Mouse (Mus musculus) lung, embryonic 15.5 days (tissue): ENCODE data around the gene Zfp287. TPM values are rescaled to one million over a fixed set of nuclear protein-coding genes. Genes with fewer than 3 reads are reported as not detected.

ENCODE experiments used
- ATAC-seq: fragments of 200-750 bp; cut with Nextera tagmentation; 2 replicates; pipeline ENCODE4 v1.8.0; 2017; ENCODE audit warnings: moderate number of reproducible peaks, borderline replicate concordance; ENCODE audit not compliant: low FRiP score, low TSS enrichment; ENCODE audit errors: extremely low read depth
- H3K27ac ChIP-seq: fragments of 300-500 bp; sonication (generic); 2 replicates; pipeline ENCODE4 v1.5.1; 2015; ENCODE audit warnings: moderate library complexity, mild to moderate bottlenecking, inconsistent platforms
- H3K27me3 ChIP-seq: fragments of 300-500 bp; sonication (generic); 2 replicates; pipeline ENCODE4 v1.6.1; 2015; ENCODE audit warnings: inconsistent platforms
- H3K36me3 ChIP-seq: fragments of 300-500 bp; sonication (generic); 2 replicates; pipeline ENCODE4 v1.6.1; 2015; ENCODE audit warnings: inconsistent platforms
- H3K4me1 ChIP-seq: fragments of 300-500 bp; sonication (generic); 2 replicates; pipeline ENCODE4 v1.6.1; 2015; ENCODE audit warnings: inconsistent platforms
- H3K4me2 ChIP-seq: fragments of 300-500 bp; sonication (generic); 2 replicates; pipeline ENCODE4 v1.6.1; 2015; ENCODE audit warnings: inconsistent platforms, mild to moderate bottlenecking, moderate library complexity
- H3K4me3 ChIP-seq: fragments of 300-500 bp; sonication (generic); 2 replicates; pipeline ENCODE4 v1.5.1; 2015; ENCODE audit warnings: mild to moderate bottlenecking, inconsistent platforms
- H3K9ac ChIP-seq: fragments of 300-500 bp; sonication (generic); 2 replicates; pipeline ENCODE4 v1.6.1; 2015; ENCODE audit warnings: inconsistent platforms
- H3K9me3 ChIP-seq: fragments of 300-500 bp; sonication (generic); 2 replicates; pipeline ENCODE4 v1.6.1; 2016; ENCODE audit warnings: inconsistent platforms
- WGBS: fragments of 180-500 bp; shearing (Covaris S2); methylation state at CpG from one replicate; pipeline ENCODE4 v1.1.7; 2015; 5-methylcytosine and 5-hydroxymethylcytosine counted together
- polyA plus RNA-seq: library from polyadenylated mRNA; unstranded; fragments of >200 nt; fragmentation: Nextera tagmentation; extraction: Ambion mirVana; gene quantifications from 2 replicates; pipeline ENCODE4 v1.2.1, GENCODE M21; 2015

Zfp287 gene
- polyA plus RNA-seq, 1 experiment from 2014 or later = 5.8 TPM

- Histone ChIP-seq H3K36me3 (no peaks in the 10 kb centered on the region), H3K4me2 (no peak overlapping the region), H3K4me1 (peaks cover 5% of the 10 kb centered on the region; the same call in 1 of the 2 replicates), H3K9me3 (no peaks in the 10 kb centered on the region), H3K4me3 (no peak overlapping the region), H3K9ac (no peak overlapping the region), H3K27me3 (peaks cover 23% of the 10 kb centered on the region; the same call in 1 of the 2 replicates), H3K27ac (no peak overlapping the region)
- 62% methylated on average over 9 of the region's 9 CpGs for WGBS
- ATAC-seq = no peak
Observed at GRCm38 (mm10) chr11:62747227-62747626, 15.5 kb upstream of the Zfp287 start.

DNA sequence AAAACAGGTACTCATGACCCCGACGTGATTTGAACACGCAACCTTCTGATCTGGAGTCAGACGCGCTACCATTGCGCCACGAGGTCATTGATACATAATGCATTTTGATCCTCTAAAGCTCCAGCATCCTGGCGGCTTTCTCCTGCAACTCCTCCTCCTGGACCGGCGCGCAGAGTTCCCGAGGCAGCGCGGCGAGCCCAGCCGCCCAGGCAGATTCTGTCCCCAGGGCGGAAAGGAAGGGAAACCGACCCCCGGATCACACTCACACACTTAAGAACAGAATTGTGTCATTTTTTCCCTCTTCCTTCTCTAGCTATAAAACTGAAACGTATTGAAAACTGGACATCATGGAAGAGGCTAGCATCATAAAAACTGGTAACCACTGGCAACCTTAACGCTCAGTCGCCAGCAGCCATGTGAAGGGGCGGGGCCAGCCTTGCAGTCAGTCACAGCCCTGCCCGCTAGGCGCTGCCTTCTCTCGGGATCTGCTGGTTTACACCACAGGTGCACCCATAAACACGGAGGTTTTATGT, 14.4 kb upstream of the Zfp287 start:
- H3K4me3 ChIP-seq = peak overlapping the region; percentile 39
- peaks cover 23% of the 10 kb centered on the region; the same call in 1 of the 2 replicates for H3K27me3 ChIP-seq
- WGBS = 2% methylated on average over 27 of the region's 27 CpGs
- H3K4me2 ChIP-seq = peak overlapping the region; percentile 59
- H3K4me1 ChIP-seq = peaks cover 5% of the 10 kb centered on the region; the same call in 1 of the 2 replicates
- H3K36me3 ChIP-seq = no peaks in the 10 kb centered on the region
- H3K9ac ChIP-seq = no peak overlapping the region
- no peaks in the 10 kb centered on the region for H3K9me3 ChIP-seq
- no peak for ATAC-seq
- H3K27ac ChIP-seq = no peak overlapping the region

DNA sequence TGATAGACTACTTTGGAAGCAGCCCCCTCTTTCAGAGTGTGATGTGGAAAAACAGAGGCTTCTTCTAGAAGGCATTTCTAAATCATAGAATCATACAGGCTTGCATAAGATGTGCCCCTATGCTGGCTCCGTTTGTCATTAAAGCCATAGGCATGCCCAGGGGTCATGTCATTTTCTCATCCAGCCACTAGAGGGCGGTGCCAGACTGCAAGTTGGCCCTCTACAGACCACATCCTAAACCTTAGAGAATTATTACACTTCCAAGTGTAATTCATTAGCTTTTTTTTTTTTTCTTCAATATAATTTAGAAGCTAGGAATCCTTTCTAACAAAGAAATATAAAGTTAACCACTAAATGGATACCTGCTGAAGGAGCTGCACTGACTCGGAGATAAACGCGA, 12.4 kb upstream of the Zfp287 start:
- Histone ChIP-seq H3K4me2 (no peak overlapping the region), H3K4me1 (peaks cover 5% of the 10 kb centered on the region; the same call in 1 of the 2 replicates), H3K36me3 (no peaks in the 10 kb centered on the region), H3K9ac (no peak overlapping the region), H3K9me3 (no peaks in the 10 kb centered on the region), H3K27ac (no peak overlapping the region), H3K4me3 (no peak overlapping the region), H3K27me3 (peaks cover 23% of the 10 kb centered on the region; the same call in 1 of the 2 replicates)
- no peak for ATAC-seq
- 49% methylated on average over 5 of the region's 5 CpGs for WGBS

GRCm38 (mm10) chr11:62742261-62742957, 10.7 kb upstream of the Zfp287 start:
- Histone ChIP-seq H3K9ac (no peak overlapping the region), H3K4me3 (no peak overlapping the region), H3K9me3 (no peaks in the 10 kb centered on the region), H3K4me1 (peaks cover 5% of the 10 kb centered on the region; the same call in 1 of the 2 replicates), H3K27me3 (peaks cover 17% of the 10 kb centered on the region; the same call in 1 of the 2 replicates), H3K27ac (no peak overlapping the region), H3K4me2 (no peak overlapping the region), H3K36me3 (no peaks in the 10 kb centered on the region)
- WGBS = 66% methylated on average over 10 of the region's 10 CpGs
- ATAC-seq = no peak

GRCm38 (mm10) chr11:62741186-62741585, 9.5 kb upstream of the Zfp287 start:
- Histone ChIP-seq H3K27ac (no peak overlapping the region), H3K27me3 (0 out of 2 replicates have a peak, but pooled peaks cover 7% of the 10 kb centered on the region), H3K4me3 (no peak overlapping the region), H3K36me3 (no peaks in the 10 kb centered on the region), H3K9ac (no peak overlapping the region), H3K4me2 (no peak overlapping the region), H3K4me1 (peaks cover 4% of the 10 kb centered on the region; the same call in 1 of the 2 replicates), H3K9me3 (no peaks in the 10 kb centered on the region)
- no peak for ATAC-seq
- WGBS = 84% methylated on average over 2 of the region's 2 CpGs

DNA sequence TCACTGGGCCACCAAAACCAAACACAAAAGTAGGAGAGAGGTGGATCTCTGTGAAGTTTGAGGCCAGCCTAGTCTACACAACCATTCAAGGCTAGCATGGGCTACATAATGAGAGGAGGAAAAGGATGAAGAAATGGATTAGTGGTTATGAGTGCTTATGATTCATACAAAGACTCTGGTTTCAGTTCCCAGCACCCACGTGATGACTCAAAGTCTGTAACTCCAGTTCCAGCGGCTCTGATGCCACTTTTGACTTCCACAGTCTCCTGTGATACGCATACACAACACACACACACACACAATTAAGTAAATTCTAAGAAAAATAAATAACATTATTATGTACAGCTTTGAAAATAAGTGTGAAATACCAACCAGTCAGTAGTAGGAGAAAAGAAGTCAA, 960 bp upstream of the Zfp287 start:
- no peak for ATAC-seq
- Histone ChIP-seq H3K9ac (no peak overlapping the region), H3K27me3 (no peaks in the 10 kb centered on the region), H3K4me3 (no peak overlapping the region), H3K27ac (no peak overlapping the region), H3K4me2 (no peak overlapping the region), H3K4me1 (peaks cover 10% of the 10 kb centered on the region; the same call in 1 of the 2 replicates), H3K9me3 (no peaks in the 10 kb centered on the region), H3K36me3 (0 out of 2 replicates have a peak, but pooled peaks cover 7% of the 10 kb centered on the region)
- WGBS = 81% methylated on average over 3 of the region's 3 CpGs

GRCm38 (mm10) chr11:62732022-62732387, 300 bp upstream of the Zfp287 start:
- Histone ChIP-seq H3K4me1 (peaks cover 10% of the 10 kb centered on the region; the same call in 1 of the 2 replicates), H3K27ac (no peak overlapping the region), H3K4me2 (peak overlapping the region; percentile 93), H3K27me3 (no peaks in the 10 kb centered on the region), H3K4me3 (peak overlapping the region; percentile 65), H3K36me3 (0 out of 2 replicates have a peak, but pooled peaks cover 7% of the 10 kb centered on the region), H3K9me3 (no peaks in the 10 kb centered on the region), H3K9ac (no peak overlapping the region)
- ATAC-seq = no peak
- 13% methylated on average over 5 of the region's 5 CpGs for WGBS

DNA sequence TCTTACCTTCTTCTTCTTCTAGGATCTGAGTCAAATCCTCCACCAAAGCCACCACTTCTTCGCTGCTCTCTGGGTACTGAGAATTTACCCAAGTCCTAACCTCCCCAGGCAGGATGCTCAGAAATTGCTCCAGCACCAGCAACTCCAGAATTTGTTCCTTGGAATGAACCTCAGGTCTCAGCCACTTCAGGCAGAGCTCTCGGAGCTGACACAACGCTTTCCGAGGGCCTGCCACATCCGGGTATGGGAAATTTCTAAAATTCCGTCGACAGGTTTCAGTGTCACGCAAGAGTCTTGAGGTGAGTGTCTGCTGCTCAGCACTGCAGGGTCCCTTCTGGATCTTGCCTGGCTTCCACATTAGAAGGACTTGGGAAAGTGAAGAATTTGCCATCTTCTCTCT, 3.4 kb downstream of the Zfp287 start:
- H3K27ac ChIP-seq = no peak overlapping the region
- H3K4me1 ChIP-seq = peaks cover 10% of the 10 kb centered on the region; the same call in 1 of the 2 replicates
- H3K9ac ChIP-seq = no peak overlapping the region
- H3K27me3 ChIP-seq = no peaks in the 10 kb centered on the region
- no peak for ATAC-seq
- H3K4me2 ChIP-seq = no peak overlapping the region
- H3K4me3 ChIP-seq = no peak overlapping the region
- H3K36me3 ChIP-seq = 0 out of 2 replicates have a peak, but pooled peaks cover 10% of the 10 kb centered on the region
- WGBS = 88% methylated on average over 8 of the region's 8 CpGs
- no peaks in the 10 kb centered on the region for H3K9me3 ChIP-seq

- H3K27ac ChIP-seq = no peak overlapping the region
- ATAC-seq = no peak
Observed at GRCm38 (mm10) chr11:62710657-62711056, 21.0 kb downstream of the Zfp287 start.

DNA sequence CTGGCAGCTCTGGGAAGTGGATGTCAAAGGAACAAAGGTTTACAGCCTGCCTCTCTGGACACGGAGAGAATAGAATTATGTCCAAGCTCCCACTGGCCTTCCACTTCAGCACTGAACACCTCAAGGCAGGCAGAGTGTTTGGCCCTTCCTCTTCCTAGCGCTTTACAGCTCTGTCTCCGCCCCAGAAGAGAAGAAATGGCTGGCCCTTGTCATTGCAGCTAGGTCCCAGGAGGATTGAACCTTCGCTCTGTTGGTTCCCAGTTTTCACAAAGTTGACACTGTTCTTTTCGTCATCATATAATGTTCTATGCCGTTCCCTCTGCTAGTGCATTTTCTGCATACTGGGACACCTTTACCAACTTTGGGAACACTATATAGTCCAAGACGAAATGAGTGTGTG, 23.5 kb downstream of the Zfp287 start:
- 75% methylated on average over 7 of the region's 7 CpGs for WGBS
- no peaks in the 10 kb centered on the region for H3K9me3 ChIP-seq
- H3K4me2 ChIP-seq = no peak overlapping the region
- H3K4me1 ChIP-seq = no peaks in the 10 kb centered on the region
- no peak overlapping the region for H3K9ac ChIP-seq
- no peak overlapping the region for H3K27ac ChIP-seq
- no peak overlapping the region for H3K4me3 ChIP-seq
- H3K27me3 ChIP-seq = no peaks in the 10 kb centered on the region
- no peaks in the 10 kb centered on the region for H3K36me3 ChIP-seq
- ATAC-seq = no peak

More at GRCm38 (mm10) chr11:62710657-62711056, 21.0 kb downstream of the Zfp287 start:
- H3K4me2 ChIP-seq = no peak overlapping the region
- 71% methylated on average over 5 of the region's 5 CpGs for WGBS
- no peak overlapping the region for H3K4me3 ChIP-seq
- H3K4me1 ChIP-seq = no peaks in the 10 kb centered on the region
- H3K9me3 ChIP-seq = no peaks in the 10 kb centered on the region
- 0 out of 2 replicates have a peak, but pooled peaks cover 10% of the 10 kb centered on the region for H3K36me3 ChIP-seq
- no peak overlapping the region for H3K9ac ChIP-seq
- no peaks in the 10 kb centered on the region for H3K27me3 ChIP-seq

DNA sequence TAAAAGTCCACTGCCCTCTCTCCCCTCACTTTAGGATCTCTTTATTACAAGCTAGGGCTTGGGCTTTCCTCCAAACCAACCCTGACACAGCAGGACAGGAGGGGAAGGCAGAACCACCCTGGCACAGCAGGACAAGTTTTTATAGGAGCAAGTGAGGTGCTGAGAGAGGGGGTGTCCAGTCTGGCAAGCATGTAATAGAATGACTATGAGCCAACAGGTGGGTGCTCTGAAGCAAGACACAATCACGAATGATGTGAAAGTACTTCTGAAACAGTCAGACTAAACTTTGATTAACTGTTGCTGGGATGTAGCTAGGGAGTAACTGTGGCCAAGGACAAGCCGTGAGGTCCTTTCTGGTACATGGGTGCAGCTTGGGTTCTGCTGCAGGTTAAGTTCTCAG, 25.6 kb downstream of the Zfp287 start:
- ATAC-seq = no peak

DNA sequence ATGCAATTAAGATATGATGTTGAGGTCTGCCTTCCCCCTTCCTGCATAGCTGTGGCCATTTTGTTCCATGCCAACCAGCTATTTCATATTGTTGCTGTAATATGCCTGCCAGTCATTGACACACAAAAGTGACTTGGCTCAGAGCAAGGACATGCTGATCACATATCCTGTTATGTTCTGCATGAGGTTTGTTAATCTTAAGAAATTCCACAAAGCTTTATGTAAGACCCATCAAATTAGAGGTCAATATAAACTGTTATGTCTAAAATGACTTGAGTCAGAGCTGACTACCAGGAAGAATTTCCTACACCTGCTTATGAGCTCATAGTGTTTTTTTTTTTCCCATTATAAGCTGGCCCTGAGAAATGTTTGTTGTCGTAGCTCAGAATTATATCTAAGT, 30.5 kb downstream of the Zfp287 start:
- Histone ChIP-seq H3K27ac (no peak overlapping the region), H3K36me3 (no peaks in the 10 kb centered on the region), H3K9ac (no peak overlapping the region), H3K4me3 (no peak overlapping the region), H3K4me2 (no peak overlapping the region), H3K4me1 (no peaks in the 10 kb centered on the region), H3K9me3 (no peaks in the 10 kb centered on the region), H3K27me3 (no peaks in the 10 kb centered on the region)
- no peak for ATAC-seq
- 51% methylated on average over 1 of the region's 1 CpGs for WGBS

More for the DNA sequence above, 25.6 kb downstream of the Zfp287 start:
- H3K4me3 ChIP-seq = no peak overlapping the region
- no peaks in the 10 kb centered on the region for H3K4me1 ChIP-seq
- 84% methylated on average over 2 of the region's 2 CpGs for WGBS
- H3K36me3 ChIP-seq = no peaks in the 10 kb centered on the region
- H3K9me3 ChIP-seq = no peaks in the 10 kb centered on the region
- H3K9ac ChIP-seq = no peak overlapping the region
- no peaks in the 10 kb centered on the region for H3K27me3 ChIP-seq
- no peak overlapping the region for H3K4me2 ChIP-seq
- H3K27ac ChIP-seq = no peak overlapping the region
